Mouse (Mus musculus) activated CD4-positive, CD25-positive, alpha-beta regulatory T cell, adult 4 months (primary cell): ENCODE data around the gene Atf1. TPM values are rescaled to one million over a fixed set of nuclear protein-coding genes. Genes with fewer than 3 reads are reported as not detected.
"Not testable (repeated sequence)": the region's sequence is repeated elsewhere in the genome, so short reads cannot be mapped to it uniquely, and the experiment has no call there.

Experiments
- ATAC-seq: one replicate; pipeline ENCODE4 v1.8.0; 2017
- polyA plus RNA-seq, 2 experiments: library from polyadenylated mRNA; unstranded; fragments of 100-300 nt; shearing (Covaris generic); gene quantifications; one replicate each; pipeline ENCODE4 v1.2.1; 2017

Gene Atf1
- polyA plus RNA-seq, 2 experiments from 2014 or later: 29.9 to 35.7 TPM

GRCm38 (mm10) chr15:100218018-100218417 lies 9.6 kb upstream of the Atf1 start:
- no peak for ATAC-seq

- ATAC-seq: no peak
These were observed 8.2 kb upstream of the Atf1 start for GRCm38 (mm10) chr15:100219396-100219795.

- ATAC-seq: no peak
These were observed 6.7 kb upstream of the Atf1 start for GRCm38 (mm10) chr15:100220916-100221315.

GRCm38 (mm10) chr15:100225381-100225780 lies 2.2 kb upstream of the Atf1 start:
- no peak for ATAC-seq

- no peak for ATAC-seq
These were observed 1.7 kb upstream of the Atf1 start for GRCm38 (mm10) chr15:100225891-100226290.

DNA sequence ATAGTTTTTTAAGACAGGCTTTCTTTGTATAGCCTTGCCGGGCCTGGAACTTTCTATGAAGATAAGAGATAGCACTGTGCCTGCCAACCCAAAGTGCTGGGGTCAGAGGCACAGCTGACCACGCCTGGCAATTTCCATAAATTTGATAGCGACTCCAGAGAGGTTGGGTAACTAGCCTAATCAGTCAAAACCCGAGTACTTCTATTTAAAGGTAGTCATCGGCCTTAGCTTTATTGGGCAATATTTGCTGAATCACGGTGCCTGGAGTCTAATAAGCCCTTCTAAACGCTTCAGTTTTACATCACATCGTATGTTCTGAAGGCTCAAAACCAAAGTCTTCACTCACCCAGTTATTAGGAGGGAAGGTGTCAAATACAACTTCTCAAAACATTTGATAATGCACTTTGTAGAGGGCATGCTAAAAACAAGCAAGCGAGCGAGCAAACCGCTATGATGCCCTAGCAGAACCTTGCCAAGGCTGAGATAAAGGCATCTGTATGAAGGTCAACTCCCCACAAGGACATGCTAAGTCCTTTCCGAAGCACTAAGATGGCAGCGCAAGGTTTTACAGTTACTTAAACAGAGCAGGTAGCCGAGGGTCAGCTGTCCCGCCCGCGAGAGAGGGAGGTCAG lies 472 bp upstream of the Atf1 start:
- ATAC-seq: peak; percentile 41

GRCm38 (mm10) chr15:100228535-100229336 lies 1.1 kb downstream of the Atf1 start:
- ATAC-seq: no peak

DNA sequence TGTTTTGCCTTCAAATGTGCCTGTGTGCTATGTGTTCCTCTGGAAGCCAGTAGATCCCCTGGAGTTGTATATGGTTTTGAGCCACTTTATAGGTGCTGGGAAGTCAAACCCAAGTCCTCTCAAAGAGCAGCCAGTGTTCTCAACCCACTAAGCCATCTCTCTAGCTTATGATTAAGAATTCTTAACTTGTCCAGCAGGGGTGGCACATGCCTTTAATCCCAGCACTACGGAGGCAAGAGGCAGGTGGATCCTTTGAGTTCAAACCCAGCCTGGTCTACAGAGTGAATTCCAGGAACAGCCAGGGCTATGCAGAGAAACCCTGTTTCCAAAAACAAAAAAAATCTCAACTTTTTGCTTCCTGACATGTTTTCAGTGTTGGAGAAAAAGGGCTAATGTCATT lies 3.0 kb downstream of the Atf1 start:
- no peak for ATAC-seq

DNA sequence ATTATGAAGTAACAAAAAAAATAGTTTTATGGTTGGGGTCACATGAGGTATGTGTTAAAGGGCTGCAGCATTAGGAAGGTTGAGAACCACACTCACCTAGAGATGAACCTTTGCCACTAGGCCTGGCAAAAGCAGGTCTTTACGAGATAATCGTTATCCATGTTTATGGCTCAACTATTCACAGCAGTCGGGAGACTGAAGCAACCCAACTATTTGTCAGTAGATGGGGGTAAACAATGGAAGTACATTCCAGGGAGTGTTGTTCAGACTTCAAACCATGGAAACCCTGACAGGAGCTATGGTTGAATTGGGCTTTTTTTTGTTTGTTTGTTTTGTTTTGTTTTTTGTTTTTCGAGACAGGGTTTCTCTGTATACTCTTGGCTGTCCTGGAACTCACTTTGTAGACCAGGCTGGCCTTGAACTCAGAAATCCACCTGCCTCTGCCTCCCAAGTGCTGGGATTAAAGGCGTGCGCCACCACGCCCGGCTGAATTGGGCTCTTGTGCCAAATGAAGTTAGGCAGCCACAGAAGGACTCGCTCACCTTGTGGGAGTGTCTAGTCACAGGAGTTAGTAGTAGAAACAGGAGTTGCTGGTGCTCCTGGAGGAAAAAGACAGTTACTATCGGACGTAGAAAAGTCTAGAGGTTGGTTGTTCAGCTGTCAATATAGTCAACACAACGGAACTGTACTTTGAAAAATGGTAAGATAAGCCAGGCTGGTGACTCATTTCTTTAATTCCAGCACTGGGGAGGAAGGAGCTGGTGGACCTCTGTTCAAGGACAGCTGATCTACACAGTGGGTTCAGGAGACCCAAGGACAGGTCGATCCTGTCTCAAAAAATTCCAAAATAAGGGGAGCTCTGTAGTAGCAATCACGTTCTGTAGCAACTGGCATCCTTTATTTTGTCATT lies 4.3 kb downstream of the Atf1 start:
- no peak for ATAC-seq

DNA sequence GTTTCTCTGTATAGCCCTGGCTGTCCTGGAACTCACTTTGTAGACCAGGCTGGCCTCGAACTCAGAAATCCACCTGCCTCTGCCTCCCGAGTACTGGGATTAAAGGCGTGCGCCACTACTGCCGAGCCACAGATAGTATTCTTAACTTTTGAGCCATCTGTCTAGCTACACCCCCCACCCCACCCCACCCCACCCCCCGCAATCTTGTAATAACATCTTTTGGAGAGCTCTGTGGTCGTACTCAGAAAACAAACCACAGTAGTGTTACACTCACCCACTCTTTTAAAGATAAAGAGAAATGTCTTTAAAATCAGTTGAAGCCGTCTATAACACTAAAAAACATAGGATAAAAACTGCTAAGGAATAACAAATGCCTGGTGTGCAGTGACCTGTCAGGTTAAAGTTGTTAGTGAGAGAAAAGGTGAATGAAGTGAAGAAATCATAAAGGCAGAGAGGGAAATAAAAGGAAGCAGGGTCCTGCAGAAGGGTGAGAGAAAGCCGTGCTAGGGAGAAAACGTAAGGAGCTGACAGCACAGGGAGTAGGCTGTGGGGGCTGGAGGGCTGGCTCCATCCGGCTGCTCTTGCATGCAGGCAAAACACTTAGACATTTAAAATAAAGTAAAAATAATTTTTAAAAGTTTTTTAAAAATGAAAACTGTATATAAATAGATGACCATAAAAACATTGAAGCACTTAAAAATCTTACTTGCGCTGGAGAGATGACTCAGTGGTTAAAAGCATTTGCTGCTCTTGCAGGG lies 7.8 kb downstream of the Atf1 start:
- no peak for ATAC-seq

DNA sequence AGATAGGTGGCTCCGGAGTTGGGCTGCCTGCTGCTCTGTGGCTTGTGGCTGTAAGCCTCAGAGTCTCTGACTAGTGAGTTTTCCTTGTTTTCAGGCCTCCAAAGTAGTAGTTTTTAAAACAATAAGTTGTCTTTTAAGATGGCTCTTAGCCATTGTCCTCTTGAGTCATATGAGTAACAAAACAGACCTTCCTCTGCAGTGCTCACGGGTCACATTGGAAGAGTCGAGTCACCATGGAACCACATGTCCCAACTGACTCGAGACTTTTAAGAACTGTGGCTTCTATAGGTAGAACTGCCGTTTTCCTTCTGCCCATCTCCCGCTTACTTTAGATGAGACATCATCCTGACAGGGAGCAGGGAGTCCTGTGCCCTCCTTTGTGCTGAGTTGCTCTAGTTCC lies 9.3 kb downstream of the Atf1 start:
- no peak for ATAC-seq

DNA sequence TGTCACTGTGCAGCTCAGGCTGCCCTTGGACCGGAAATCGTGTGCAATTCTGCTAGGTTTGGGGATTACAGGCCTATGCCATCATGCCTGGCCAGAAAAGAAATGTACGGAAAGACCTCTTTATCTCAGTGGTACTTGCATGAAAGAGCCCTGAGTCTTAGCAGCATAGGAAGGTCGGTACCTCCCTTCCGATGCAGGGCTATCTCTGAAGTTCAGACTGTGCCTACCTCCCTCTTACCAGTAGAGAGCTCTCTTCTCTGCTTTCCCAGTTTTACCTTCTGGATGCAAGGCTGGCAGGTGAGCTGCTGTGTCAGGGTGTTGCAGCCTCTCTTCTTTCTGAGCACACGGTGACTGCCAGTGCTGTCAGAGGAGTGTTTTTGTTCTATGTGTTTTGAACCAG lies 14.2 kb downstream of the Atf1 start:
- ATAC-seq: no peak

- no peak for ATAC-seq
These were observed 18.3 kb downstream of the Atf1 start for GRCm38 (mm10) chr15:100245951-100246350.

- ATAC-seq: no peak
These were observed 19.7 kb downstream of the Atf1 start for GRCm38 (mm10) chr15:100247296-100247695.

DNA sequence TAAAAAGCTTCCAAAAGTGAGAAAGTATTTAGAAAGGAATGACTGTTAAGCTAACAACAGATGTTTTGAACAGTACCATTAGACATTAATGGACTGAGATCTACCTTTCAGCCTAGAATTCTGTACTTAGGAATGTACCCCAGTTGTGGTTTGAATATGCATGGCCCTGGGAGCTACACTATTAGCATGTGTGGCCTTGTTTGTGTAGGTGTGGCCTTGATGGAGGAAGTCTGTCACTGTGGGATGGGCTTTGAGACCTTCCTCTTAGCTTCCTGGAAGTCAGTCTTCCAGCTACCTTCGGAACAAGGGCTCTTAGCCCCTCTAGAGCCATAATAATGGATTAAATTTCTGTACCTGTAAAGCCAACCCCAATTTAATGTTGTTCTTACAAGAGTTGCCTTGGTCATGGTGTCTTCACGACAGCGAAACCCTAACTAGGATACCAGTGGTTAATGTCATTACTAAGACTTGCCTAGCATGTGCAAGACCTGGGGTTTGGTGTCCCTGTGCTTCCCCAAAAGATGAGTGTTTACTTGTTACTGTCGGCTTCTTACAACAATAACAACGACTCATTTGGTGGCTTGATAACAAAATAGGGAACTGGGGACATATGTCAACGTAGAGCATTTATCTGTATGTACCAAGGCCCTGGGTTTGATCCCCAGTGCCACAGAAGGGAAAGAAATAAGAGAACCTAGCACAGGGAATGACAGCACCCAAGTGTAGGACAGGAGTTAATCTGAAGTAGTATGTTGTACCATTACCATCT lies 21.2 kb downstream of the Atf1 start:
- no peak for ATAC-seq

DNA sequence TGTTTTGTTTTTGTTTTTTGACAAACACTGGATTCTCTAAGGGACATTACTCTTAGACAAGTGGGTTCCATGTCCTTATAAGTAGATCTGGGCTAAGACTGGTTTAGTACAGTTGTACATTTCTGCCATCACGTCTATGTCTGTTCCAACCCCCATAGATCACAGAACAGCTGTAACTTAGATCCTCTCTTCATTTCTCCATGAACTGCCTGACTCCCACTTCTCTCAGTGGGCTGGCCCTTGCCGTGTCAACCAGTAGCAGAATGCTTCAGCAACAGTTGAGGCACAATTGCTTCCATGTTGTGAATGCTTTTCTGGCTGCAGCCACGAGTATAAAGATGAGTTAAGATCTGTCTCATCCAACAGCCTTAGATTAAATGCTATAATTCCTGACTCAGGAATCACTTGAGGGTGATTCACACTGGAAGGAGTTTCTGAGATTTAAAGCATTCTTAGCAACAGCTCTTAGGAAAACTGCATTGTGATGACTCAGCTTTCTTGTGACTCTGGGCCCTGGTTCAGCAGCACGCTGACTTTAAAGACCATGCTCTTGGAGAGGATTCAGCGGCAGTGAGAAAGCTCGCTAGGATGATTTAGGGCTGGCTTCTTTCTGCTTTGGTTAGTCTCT lies 23.6 kb downstream of the Atf1 start:
- ATAC-seq: no peak

DNA sequence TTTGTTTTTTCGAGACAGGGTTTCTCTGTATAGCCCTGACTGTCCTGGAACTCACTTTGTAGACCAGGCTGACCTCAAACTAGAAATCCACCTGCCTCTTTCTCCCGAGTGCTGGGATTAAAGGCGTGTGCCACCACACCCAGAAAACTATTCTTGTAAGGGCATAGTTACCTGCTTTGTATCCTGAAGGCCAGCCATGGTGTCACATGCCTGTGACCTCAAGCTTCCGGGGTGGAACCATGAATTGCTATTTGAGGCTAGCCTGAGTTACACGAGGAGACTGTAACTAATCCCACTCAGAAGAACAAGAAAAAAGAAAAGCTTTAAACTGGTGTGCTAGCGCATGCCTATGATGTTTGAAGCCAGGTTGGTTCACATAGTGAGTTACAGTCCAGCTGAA lies 28.8 kb downstream of the Atf1 start:
- ATAC-seq: no peak

DNA sequence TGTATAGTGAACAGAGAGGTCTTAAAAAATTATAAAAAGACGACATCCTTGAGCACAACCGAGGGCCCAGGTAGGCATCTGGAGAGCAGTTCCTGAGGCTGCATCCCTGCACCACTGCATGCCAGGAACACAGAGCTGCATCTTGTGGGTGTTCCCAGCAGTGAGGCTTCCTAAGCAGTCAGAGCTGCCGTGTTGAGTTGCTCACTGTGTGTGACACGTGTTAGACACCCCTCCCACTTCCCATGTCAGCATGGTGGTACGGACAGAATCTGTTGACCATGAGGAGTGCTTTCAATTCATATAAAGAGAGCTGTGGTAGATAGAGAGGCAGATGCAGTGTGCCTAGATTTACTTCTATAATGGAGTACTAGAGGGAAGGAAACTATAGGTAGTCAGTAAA lies 29.7 kb downstream of the Atf1 start:
- no peak for ATAC-seq

GRCm38 (mm10) chr15:100258646-100259425 lies 31.2 kb downstream of the Atf1 start:
- ATAC-seq: no peak

- ATAC-seq: not testable (repeated sequence)
These were observed 32.7 kb downstream of the Atf1 start for GRCm38 (mm10) chr15:100260351-100260750.
